Mouse (Mus musculus): ENCODE data around the gene Fgf16.
A peak's percentile ranks its signal among the peaks of the same experiment; 100 is the strongest.

Fgf16 gene

DNA sequence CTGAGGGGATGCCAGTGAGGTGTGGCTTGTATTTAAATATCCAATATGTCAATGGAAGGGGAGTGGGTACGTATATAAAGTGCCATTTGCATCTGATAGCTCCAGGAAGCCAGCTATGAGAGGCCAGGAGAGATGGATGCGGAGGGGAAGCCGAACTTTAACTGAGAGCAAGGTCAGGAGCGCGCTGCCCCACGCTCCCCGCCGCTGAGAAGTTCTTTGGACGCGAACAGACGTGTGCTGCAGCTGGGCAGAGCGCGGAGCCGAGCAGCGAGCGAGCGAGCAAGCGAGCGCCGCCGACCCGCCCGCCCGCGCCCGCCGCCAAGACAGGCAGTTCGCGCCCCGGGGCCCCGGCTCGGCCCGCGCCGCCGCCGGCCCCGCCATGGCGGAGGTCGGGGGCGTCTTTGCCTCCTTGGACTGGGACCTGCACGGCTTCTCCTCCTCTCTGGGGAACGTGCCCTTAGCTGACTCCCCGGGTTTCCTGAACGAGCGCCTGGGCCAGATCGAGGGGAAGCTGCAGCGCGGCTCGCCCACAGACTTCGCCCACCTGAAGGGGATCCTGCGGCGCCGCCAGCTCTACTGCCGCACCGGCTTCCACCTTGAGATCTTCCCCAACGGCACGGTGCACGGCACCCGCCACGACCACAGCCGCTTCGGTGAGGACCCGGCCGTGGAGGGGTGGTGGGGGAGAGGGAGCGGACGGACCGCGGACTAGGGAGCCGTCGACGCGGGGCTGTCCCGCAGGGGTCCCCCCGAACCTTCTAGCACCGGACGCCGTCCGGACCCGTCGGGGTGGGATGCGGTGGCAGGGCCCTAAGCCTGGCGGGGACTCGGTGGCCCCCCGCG is at the start of gene Fgf16:
Gene Fgf16 (plus strand): TSS at position 118 of the 843 bp plus-strand sequence.
- no peak for DNase-seq (ENCODE audit: low spot score in 2 of 2)

- DNase-seq (ENCODE audit: low spot score in 2 of 2) = no peak
Observed at GRCm38 (mm10) chrX:105714740-105715139, 49.3 kb upstream of the Fgf16 start.

DNA sequence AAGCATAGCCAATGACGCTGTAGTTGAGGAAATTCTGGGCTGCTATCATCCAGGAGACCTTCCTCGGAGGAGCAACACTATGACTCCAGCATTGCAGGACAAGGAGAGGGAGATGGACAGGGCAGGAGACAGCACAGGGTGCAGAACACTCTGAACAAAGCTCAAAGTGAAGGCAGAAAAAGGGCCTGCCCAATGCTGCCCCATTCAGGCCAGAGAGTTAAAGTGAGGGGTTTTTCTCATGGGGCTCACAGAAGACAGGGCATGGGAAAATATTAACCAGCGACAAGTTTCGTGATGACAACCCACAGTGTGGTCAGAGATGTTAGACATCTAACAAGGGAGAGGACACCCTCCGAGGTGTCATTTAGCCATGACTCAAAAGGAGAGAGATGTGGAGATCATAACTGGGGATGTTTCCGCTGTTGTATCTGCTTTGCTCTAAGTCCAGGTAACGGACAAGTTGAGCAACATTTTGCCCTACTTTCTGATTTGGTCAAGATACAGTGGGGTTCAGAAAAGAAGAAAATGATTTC is 48.2 kb upstream of the Fgf16 start:
- DNase-seq (ENCODE audit: low spot score in 2 of 2) = peak in 1 of 2 experiments; percentile 23

DNA sequence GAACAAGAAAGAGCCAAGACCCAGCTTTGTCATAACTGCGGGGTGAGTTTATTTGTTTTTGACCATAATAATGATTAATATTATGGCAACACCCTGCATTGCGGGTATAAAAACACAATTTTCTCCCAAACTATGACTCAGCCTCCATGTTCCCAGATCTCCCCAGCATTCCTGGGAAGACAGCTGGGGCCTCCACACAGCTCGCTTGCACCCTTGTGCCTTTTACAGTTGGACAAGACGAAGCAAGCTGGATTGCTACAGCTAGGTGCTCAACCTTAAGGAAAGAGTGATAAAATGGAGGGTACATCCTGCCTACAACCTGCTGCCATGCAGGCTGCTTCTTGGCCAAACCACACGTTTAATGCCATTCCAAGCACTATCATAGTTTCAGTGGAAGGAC is 45.7 kb upstream of the Fgf16 start:
- no peak for DNase-seq (ENCODE audit: low spot score in 2 of 2)

DNA sequence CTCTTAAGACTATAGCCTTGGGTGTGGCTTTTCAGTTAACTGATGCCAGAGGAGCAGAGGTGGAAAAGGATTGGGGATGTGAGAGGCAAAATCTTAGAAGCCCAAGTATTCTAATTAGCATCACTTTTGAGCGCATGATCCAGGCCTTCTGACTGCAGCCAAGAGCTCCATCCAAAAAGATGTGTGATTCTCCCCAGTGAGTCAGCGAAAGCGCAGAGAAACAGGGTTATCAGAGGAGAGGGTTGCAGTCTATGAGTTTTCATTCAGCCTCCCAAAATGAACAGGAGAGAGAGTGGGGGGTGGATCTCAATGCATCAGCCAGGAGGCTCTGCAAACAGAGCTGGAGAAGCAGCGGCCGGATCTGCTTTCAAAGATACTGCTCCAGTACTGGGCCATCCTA is 45.1 kb upstream of the Fgf16 start:
- no peak for DNase-seq (ENCODE audit: low spot score in 2 of 2)

DNA sequence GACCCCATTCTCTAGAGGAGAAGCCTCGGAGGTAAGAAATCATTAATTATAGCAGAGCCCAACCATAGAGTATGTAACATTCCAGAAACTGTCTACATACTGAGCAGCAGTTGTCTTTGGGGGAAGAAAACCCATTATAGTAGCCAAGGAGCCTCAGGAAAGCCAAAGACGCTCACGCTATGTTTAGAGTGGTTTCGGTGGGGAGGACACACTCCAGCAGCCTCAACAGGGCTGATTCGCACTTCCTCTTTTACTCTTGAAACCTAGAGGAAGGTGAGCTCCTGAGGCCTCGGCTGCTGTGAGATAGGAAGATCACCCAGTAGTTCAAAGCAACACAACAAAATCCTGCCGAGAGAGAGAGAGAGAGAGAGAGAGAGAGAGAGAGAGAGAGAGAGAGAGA is 39.9 kb upstream of the Fgf16 start:
- peak in 1 of 2 experiments; percentile 26 for DNase-seq (ENCODE audit: low spot score in 2 of 2)

- no peak for DNase-seq (ENCODE audit: low spot score in 2 of 2)
Observed at GRCm38 (mm10) chrX:105762847-105763527, 1.1 kb upstream of the Fgf16 start.

DNA sequence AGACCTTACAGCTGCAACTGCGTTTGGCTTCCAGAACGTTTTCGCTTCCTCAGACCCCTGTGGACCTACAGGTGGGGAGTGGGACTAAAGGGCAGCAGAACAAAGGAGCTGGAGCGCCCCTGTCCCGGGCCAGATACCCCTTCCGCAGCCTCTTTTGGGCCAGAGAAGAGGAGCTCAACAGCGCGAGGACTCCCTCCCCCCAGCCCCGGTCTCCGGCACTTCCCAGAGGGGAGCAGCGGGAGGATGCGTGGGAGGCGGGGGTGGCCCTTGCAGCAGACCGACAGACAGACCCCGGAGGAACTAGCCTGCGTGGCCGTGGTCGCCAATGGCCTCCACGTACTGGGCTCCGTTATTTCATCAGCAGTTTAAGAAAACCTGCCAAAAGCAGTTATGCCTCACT is 467 bp upstream of the Fgf16 start:
- no peak for DNase-seq (ENCODE audit: low spot score in 2 of 2)

DNA sequence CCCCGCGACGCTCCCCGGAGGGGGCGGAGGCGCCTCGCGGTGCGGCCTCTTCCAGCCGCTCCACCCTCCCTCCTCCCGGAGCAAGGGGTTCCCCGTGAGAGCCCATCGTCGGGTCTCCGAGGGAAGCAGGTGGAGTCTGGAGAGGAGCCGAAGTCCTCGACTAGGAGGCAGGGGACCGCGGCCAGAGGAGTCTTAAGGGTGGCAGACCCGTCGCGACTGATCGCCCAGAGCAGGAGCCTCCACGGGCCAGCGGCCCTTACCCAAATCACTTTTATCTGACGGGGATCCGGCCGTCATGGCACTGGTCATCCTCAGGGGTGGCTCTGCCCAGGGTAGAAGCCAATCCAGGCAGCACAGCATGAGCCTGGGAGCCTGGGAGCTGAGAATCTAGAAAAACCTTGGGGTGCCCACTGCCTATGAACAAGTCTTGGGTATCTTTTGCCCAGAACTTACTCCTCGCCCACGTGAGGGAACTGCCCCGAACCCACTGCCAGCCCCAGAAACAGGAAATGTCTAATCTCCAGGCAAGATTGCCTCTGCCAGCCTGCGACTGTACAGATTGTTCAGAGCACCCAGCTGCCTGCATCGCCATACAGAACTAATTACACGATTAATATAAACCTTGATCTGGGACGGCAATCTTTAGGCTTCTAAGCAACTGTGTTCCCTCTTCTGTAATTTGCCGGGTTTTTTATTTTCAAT is 1.1 kb downstream of the Fgf16 start:
- DNase-seq (ENCODE audit: low spot score in 2 of 2) = peak in 1 of 2 experiments; percentile 1

DNA sequence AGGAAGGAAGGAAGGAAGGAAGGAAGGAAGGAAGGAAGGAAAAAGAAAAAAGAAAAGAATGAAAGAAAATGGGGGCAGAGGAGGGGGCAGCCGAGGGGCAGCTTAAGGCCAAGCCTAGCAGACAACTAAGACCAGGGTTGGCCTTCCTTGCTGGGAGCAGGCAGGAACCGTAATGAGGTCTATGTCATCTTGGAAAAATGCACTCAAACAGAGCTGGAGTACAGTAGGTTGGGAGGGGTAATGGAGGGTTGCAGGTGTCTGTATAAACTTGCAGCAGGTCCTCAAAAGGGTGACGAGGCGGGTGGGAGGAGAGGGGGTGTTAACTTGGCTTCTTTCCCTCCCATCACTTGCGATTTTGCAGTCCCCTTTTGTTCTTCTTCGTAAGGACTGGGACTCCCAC is 1.9 kb downstream of the Fgf16 start:
- no peak for DNase-seq (ENCODE audit: low spot score in 2 of 2)

GRCm38 (mm10) chrX:105767177-105767764 is 3.2 kb downstream of the Fgf16 start:
- DNase-seq (ENCODE audit: low spot score in 2 of 2) = no peak

- DNase-seq (ENCODE audit: low spot score in 2 of 2) = no peak
Observed at GRCm38 (mm10) chrX:105767932-105768331, 3.9 kb downstream of the Fgf16 start.

DNA sequence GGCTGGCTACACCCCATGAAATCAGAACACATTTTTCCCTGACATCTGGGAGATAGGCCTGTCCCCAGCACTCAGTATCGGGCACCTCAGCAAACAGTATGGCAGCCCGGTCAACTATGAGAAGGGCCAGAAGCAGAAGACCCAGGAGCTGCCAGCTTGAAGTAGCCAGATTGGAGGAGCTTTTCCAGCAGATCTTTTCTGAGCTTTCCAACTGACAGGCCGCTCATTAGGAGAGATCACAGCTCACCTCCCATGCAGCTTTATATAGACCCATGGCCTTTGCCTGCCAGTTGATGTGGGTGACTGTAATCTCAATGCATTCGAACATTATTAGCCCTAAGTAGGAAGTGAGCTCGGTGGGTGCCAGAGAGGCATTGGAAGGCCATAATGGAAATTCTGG is 9.2 kb downstream of the Fgf16 start:
- DNase-seq (ENCODE audit: low spot score in 2 of 2) = no peak

GRCm38 (mm10) chrX:105794806-105795403 is 30.8 kb downstream of the Fgf16 start:
- DNase-seq (ENCODE audit: low spot score in 2 of 2) = no peak

- no peak for DNase-seq (ENCODE audit: low spot score in 2 of 2)
Observed at GRCm38 (mm10) chrX:105824462-105824861, 60.4 kb downstream of the Fgf16 start.
